Mouse (Mus musculus) right cerebral cortex, postnatal 36 days (tissue): ENCODE data around the gene Cxcl9.

ENCODE experiments used
- DNase-seq, 2 experiments: peaks; one replicate each; pipeline ENCODE4 v3.0.0; 2022; ENCODE audit warnings: low spot score in 2 of 2, mixed read lengths in 1 of 2

Cxcl9 gene

GRCm38 (mm10) chr5:92336743-92337142, 8.9 kb upstream of the Cxcl9 start:
- no peak for DNase-seq

GRCm38 (mm10) chr5:92332359-92332840, 4.5 kb upstream of the Cxcl9 start:
- no peak for DNase-seq

DNA sequence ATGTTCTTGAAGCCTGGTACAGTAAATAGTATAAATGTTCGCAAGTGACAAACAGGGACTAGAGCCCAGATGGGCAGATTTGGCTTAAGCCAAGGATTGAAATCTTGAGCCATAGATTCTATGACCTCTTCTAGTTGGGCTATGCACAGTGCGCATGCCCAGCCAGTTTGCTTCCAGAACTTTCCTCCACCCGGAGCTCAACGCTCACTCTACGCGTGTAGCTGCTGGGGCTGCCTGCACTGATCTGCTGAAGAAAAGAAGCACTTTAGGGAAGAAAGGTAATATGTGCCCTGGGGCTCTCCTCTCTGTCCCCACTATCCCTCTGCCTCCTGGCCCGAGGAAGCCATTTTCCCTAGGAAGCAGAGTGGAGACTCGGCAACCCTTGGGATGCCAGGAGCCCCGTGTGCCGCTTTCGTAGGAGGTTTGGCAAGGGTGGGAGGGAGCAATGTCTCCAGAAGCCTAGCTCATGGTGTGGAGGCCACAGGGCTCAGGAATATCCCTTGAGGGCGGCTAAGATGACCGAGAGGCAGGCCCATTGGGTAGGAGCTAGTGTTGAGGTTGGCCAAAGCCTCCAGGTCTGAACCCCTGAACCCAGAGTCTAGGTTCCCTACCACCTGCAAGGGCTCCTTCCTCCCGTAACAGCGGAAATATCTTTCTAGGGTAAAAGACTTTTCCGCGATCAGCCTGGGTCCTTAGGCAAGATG, 3.9 kb upstream of the Cxcl9 start, which contains the start of gene Art3:
Gene Art3, plus strand, starts transcription at position 193 of the 704 bp plus-strand sequence.
- no peak for DNase-seq

DNA sequence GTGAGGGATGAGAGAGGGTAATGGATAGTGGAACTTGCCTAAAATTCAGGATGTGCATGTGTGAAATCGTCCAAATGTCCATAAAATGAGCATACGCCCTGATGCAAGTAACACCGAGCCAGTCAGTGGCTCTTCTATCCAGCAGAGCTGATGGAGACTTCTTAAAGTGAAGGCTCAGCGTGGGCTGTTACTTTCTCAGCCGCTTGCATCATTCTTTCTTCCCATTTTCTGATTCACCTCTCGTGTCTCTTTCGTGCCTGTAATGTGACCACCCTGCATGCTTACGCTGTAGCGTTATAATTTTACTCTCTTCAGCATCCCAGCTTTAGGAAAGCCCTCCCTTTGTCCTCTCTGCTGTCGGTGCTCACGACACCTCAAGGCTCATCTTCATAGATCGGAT, 3.2 kb upstream of the Cxcl9 start:
- DNase-seq, result no peak

DNA sequence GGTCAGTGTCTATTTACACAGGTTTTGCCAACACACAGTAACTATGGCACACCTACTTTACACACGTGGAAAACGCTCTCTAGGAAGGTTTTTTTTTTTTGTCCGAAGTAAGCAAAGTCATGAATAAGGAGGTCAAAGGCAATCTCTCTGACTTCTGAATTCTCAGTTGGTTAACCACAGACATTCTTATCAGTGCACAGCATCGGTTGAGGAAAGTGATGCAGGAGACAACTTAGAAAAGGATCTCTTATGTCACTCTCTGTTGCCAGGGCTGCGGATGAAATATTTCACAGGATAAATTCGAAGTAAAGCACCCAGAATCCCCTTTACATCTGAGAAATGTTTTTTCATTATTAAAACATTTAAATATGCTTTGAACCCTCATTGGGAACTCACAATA, 512 bp downstream of the Cxcl9 start:
- no peak for DNase-seq

- DNase-seq, result no peak
These were observed 4.6 kb downstream of the Cxcl9 start for GRCm38 (mm10) chr5:92323264-92323663.

- DNase-seq, result no peak
These were observed 5.3 kb downstream of the Cxcl9 start for GRCm38 (mm10) chr5:92322612-92323011.

DNA sequence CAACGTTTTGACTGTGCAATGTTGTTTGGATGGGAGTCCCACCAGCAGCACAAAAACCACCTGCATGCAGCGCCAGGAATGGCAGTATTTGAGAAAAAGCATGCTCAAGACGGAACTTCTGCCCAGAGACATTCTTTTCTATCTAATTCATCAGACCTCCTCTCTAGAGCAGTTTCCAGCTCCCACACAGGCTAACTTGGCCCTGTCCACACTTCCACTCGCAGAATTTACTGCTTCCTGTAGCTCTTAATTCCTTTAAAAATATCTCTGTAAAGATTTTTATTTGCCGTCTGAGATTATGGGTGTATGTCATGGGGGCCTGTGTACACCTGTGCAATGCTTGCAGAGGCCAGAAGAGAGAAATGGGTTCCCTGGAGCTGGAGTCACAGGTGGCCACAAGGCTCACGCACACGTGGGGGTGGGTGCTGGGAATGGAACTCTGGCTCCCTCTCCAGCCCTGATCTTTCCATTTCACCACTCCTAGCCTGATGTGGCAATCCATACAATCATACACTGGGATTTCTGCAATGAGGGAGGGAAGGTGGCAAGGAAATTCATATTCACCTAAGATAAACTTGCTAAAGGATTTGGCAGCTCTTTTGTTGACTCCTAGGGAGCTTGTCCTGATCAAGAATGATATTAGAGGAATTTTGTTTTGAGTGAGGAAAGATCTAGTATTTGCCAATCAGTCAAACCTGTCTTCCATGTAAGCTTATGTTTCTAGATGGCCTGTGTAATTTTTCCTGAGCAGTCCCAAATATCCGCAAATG, 6.1 kb downstream of the Cxcl9 start:
- no peak for DNase-seq

DNA sequence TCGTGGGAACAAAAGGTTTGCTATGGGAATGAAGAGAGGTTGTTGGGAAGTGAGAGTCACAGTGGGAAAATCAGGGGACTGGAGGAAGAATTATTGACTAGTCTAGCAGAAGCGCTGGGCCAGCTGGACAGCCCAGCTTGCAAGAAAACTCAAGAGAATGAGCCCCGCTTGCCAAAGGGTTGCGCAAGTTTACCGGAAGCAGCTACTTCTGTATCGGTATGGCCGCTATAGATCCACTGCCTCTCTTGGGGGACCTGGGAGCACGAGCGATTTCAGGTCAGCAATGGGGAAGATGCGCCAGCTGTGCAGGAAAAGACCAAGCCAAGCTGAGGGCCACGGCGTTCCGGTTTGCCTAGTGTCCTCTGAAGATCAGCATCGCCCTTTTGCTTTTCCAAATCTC, 9.3 kb downstream of the Cxcl9 start:
- DNase-seq, result no peak

GRCm38 (mm10) chr5:92318119-92318518, 9.8 kb downstream of the Cxcl9 start:
- no peak for DNase-seq

GRCm38 (mm10) chr5:92313776-92314175, 14.1 kb downstream of the Cxcl9 start:
- no peak for DNase-seq

DNA sequence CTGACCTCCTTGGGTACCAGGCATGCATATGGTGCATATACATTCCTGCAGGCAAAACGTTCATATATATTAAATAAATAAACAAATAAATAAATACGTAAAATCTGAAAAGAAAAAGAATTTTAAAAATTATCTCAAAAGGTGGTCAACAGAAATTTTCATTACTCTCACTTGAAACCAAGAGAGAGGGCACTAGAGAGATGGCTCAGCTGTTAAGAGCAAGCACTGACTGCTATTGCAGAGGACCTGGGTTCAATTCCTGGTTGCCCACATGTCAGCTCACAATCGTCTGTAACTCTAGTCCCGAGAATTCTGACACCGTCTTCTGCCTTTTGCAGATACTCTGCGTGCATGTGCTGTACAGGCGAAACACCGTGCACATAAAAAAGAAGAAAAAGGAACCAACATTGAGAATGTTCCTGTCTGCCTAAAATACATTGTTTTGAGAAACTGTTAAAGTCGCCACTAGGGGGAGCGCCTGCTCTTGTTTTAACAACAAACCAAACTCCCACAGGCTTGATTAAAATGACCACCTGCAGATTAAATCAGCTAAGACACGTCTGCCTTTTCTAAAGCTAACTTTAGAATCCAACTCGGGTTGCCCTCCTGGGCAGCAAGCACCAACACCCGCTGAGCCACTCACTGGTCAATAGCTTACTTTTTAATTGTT, 15.7 kb downstream of the Cxcl9 start:
- DNase-seq, result peak; percentile 75 to 80

- peak; percentile 94 to 95 for DNase-seq
These were observed 18.0 kb downstream of the Cxcl9 start, which contains the start of gene Sdad1 for GRCm38 (mm10) chr5:92309681-92310511. TSS of gene Sdad1 (minus strand) at chr5:92310479.

DNA sequence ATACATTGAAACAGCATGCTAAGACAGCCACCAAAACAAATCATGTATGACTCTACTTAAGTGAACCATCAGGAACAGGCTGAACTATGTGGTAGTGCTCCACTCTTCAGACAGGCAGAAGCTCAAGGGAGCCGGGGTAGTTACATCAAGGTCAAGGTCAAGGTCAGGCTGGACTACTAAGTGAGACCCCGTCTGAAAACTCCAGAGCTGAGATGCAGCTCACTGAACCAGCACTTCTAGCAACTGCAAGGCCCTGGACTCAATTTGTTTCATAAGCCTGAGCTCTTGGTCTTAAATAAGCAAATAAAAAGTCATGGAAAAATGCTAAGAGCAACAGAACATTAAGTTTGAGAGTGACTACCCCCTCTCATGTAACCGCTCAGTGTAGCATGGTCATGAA, 23.6 kb downstream of the Cxcl9 start:
- DNase-seq, result no peak

- DNase-seq, result no peak
These were observed 25.6 kb downstream of the Cxcl9 start for GRCm38 (mm10) chr5:92302149-92302840.

GRCm38 (mm10) chr5:92294525-92294924, 33.4 kb downstream of the Cxcl9 start:
- no peak for DNase-seq

GRCm38 (mm10) chr5:92291652-92292414, 36.0 kb downstream of the Cxcl9 start:
- DNase-seq, result no peak

GRCm38 (mm10) chr5:92287840-92288239, 40.0 kb downstream of the Cxcl9 start:
- no peak for DNase-seq

DNA sequence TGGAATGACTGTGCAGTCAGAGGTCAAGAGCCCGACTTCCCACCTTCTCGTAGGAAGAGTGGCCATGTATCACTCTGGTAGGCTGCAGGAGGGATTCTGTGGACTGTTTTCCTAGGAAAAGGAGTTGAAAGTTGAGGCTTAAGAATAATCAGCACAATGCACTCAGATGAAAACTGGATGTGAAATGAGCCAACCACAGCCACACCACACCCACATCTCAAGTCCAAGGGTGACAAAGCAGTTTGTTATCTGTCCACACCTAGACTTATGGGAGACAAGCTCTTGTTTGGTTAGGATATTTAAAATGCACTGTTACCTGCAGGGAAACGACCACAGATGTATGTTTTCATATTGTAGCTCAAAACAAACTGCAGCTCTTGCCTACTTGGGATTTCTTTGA, 44.8 kb downstream of the Cxcl9 start:
- DNase-seq, result no peak

- DNase-seq, result no peak
These were observed 45.3 kb downstream of the Cxcl9 start for GRCm38 (mm10) chr5:92282571-92282970.
